Mouse (Mus musculus) heart, postnatal 0 days (tissue): ENCODE measurements around the gene Ccdc40.
A peak's percentile ranks its signal among the peaks of the same experiment; 100 is the strongest.

ENCODE experiments used
- CTCF ChIP-seq: IDR thresholded peaks from 2 replicates; pipeline ENCODE4 v1.5.1; 2016; ENCODE audit warnings: antibody characterized with exemption, control low read depth, low read depth
- EP300 ChIP-seq: IDR thresholded peaks from 2 replicates; pipeline ENCODE4 v1.6.1; 2016; ENCODE audit warnings: antibody characterized with exemption, low read depth

GRCm38 (mm10) chr11:119215038-119215904 lies 13.1 kb upstream of the Ccdc40 start:
- no peak; the same call in 1 of the 2 replicates for TF ChIP-seq EP300
- TF ChIP-seq CTCF, result peak; percentile 51
